Mouse (Mus musculus): ENCODE results near the gene A730009L09Rik. TPM values are rescaled to one million over a fixed set of nuclear protein-coding genes. Genes with fewer than 3 reads are reported as not detected.

The A730009L09Rik gene
- total RNA-seq (2015), result not detected in 2 replicates
- total RNA-seq (2017), result not detected in 2 replicates

- ATAC-seq (ENCODE audit: poor library complexity, severe bottlenecking), result no peak
Measured at GRCm38 (mm10) chr16:84514821-84515220, at the start of gene A730009L09Rik. A730009L09Rik (plus strand) TSS chr16:84515121.

DNA sequence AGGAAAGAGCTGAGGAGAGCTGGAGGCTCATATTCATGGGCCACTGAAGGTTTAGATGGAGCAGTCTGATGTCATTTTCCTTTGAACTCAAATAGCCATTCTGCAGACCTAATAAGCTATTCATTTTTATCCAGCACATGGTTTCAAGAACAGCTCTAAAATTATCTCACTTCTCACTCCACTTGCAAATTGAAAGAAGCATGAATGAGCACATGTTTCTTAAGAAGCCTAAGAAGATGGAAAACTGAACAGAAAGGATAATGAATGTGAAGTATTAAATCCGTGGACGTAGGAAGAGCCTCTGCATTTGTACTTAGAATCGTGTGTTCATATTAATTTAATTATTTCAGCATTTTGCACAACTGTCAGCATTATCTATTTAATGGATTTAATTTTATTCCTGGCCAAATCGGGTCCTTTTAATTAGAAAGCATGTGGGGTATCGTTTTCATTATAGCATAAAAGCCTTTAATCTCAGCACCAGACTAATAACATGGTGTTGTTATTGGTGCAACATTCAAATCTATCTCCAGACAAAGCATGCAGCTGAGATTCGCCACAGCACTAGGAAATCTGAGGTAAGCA lies 49.2 kb upstream of the A730009L09Rik start:
- no peak for ATAC-seq (ENCODE audit: poor library complexity, severe bottlenecking)

GRCm38 (mm10) chr16:84468898-84469297 lies 46.0 kb upstream of the A730009L09Rik start:
- no peak for ATAC-seq (ENCODE audit: poor library complexity, severe bottlenecking)

- ATAC-seq (ENCODE audit: poor library complexity, severe bottlenecking), result no peak
Measured at GRCm38 (mm10) chr16:84469994-84470393, 44.9 kb upstream of the A730009L09Rik start.

DNA sequence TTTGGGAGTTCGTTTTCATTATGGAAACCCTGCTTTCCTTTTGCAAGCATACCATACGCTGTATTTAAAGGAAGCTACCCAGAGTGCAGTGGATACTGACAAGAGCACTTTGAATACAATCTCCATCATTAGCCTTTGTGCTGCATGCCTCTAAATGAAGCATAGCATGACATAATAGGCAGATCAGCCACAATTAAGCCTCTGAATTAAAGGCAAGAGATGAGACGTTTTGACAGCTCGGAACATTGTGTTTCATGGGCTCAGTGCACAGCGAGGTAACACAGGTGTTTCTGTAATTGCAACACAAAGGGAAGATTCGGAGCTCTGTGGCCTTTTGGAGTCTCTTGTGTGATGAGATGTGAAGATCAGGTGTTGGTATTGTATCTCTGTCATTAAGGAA lies 41.5 kb upstream of the A730009L09Rik start:
- ATAC-seq (ENCODE audit: poor library complexity, severe bottlenecking), result no peak

DNA sequence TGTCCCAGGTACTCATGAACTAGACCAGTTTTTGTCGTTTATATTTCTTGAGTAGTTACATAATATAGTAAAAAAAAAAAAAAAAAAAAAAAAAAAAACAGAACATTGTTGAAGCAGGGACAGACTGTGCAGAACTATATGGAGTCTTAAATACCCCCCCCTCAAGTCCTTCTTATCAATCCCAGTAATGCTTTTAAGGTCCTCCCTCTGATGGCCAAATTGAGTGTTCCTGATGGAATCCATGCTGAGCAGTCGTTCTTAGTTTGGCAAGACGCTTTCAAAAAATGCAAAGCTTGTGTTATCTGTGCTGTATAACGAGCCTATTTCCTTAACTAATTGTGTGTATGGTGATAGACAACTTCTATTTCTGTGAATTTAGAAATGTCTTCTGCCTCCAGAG lies 40.2 kb upstream of the A730009L09Rik start:
- no peak for ATAC-seq (ENCODE audit: poor library complexity, severe bottlenecking)

DNA sequence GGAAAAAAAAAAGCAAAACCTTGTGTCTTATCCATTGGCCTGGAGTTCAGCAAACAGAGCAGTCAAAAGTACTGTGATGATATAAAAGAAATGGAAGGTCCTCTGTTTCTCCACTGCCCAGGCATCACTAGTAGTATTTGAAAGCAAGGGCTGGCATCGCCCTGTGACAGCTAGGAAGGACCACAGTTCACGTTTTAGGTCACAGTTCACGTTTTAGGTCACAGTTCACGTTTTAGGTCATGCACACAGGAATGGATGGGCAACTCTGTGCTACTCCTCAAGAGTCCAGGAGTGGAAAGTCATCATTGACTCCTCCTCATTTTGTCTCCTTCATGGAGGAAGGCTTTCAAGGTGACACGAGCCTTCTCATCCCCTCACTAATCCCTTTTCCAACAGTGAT lies 38.0 kb upstream of the A730009L09Rik start:
- no peak for ATAC-seq (ENCODE audit: poor library complexity, severe bottlenecking)

GRCm38 (mm10) chr16:84477528-84477927 lies 37.4 kb upstream of the A730009L09Rik start:
- ATAC-seq (ENCODE audit: poor library complexity, severe bottlenecking), result no peak

GRCm38 (mm10) chr16:84477952-84478351 lies 37.0 kb upstream of the A730009L09Rik start:
- 0 out of 2 replicates have a peak, but pooled peaks have one; percentile 51 for ATAC-seq (ENCODE audit: poor library complexity, severe bottlenecking)

DNA sequence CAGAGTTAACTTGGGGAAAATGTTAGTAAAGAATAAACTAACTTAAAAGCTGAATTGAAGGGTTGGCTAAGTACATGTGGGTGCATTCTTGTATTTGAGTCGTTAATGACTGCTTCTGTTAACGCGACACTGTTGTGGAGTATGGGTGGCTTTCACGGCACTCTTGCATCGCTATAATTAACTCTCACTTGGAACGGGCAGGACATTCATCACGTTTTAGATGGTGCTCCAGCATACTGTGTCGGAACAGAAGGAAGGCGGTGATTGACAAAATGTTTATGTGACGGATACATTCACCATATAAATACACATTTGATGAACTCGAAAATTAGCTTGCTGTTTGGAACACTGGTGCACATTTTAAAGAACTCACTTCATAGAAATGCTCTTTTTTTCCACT lies 29.0 kb upstream of the A730009L09Rik start:
- ATAC-seq (ENCODE audit: poor library complexity, severe bottlenecking), result no peak

DNA sequence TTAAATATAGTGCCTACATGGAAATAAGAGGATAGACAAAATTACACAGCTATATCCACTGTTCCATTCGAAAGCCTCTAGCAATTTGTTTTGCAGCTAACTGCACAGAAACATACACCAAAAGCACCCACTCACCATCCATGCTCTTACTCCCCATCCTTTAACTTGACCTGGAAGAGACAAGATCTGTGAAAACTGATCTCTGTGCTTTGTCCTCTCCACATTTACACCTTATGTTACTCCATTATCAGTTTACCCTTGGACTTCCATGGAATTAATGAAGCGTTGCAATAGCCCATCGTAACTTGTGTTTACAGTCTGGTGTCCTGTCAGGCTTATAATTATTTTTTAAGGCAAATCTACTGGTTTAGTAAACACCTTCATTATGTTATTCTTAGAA lies 20.1 kb upstream of the A730009L09Rik start:
- no peak for ATAC-seq (ENCODE audit: poor library complexity, severe bottlenecking)

GRCm38 (mm10) chr16:84495438-84495837 lies 19.5 kb upstream of the A730009L09Rik start:
- ATAC-seq (ENCODE audit: poor library complexity, severe bottlenecking), result no peak

- ATAC-seq (ENCODE audit: poor library complexity, severe bottlenecking), result no peak
Measured at GRCm38 (mm10) chr16:84507681-84508080, 7.2 kb upstream of the A730009L09Rik start.

DNA sequence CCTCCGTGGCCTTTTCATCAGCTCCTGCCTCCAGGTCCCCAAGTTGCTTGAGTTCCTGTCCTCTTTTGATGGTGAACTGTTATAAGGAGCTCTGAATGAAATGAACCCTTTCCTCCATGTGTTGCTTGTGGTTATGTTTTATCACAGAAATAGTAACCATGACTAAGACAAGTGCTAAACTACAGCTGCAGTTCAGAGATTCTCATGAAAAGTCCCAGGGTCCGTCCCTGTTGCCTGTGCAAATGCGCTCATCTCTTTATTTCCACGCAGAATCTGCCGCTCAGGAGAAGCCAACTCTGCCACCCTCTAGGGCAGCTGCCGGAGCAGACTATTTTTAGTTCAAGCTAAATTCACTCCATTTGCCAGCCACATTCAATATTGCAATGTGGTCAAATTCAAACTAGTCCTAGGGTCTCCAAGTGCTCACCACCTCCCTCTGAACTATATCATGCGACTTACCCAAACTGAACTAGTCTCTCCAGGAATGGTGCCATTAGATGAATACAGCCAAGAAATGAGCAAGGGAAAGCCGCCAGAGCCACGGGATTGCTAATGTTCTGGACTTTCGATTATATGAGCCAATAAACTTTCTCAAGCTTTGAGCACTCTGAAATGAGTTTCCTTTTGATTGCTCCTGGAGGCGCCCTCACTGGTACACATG lies 7.2 kb downstream of the A730009L09Rik start:
- ATAC-seq (ENCODE audit: poor library complexity, severe bottlenecking), result no peak

- ATAC-seq (ENCODE audit: poor library complexity, severe bottlenecking), result no peak
Measured at GRCm38 (mm10) chr16:84523061-84523460, 8.1 kb downstream of the A730009L09Rik start.

- peak; percentile 60 for ATAC-seq (ENCODE audit: poor library complexity, severe bottlenecking)
Measured at GRCm38 (mm10) chr16:84527375-84527774, 12.5 kb downstream of the A730009L09Rik start.

- ATAC-seq (ENCODE audit: poor library complexity, severe bottlenecking), result peak; percentile 40; the same call in 1 of the 2 replicates
Measured at GRCm38 (mm10) chr16:84532803-84533202, 17.9 kb downstream of the A730009L09Rik start.

DNA sequence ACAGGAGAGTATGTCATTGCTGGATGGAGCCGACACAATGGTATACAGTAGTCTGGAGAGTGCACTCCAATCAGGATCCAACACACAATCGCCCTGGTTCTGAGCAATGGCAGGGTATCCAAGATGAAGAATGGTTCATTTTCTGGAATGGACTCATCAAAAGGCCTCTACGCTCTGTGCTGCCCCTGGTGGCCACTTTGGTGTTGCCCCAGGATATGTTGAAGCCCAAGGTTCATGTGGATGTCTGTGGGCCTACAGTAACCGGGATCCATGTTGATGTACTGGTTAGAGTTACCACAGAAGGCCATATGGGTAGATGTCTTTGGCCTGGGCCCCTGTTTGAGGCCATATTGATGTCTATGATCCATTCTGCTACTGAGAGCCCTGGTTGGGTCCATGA lies 31.1 kb downstream of the A730009L09Rik start:
- no peak for ATAC-seq (ENCODE audit: poor library complexity, severe bottlenecking)

DNA sequence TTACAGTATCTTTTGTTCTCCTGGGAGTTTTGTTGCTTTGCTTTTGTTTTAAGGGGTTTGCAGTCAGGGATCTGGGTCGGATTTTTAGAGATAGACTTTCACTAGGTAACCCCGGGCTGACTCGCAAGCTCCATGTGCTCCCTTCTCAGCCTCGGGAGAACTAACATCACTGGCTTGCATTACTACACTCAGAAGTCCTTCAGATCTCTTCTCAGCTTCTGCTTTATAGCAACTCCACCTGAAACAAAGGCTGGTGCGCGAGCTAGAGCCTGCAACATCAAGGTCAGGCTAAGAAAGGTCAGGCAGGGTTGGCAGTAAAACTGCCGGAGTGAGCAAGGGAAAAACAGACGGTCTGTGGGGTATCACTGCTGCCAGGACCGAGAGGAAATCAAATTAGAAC lies 34.2 kb downstream of the A730009L09Rik start:
- ATAC-seq (ENCODE audit: poor library complexity, severe bottlenecking), result no peak

DNA sequence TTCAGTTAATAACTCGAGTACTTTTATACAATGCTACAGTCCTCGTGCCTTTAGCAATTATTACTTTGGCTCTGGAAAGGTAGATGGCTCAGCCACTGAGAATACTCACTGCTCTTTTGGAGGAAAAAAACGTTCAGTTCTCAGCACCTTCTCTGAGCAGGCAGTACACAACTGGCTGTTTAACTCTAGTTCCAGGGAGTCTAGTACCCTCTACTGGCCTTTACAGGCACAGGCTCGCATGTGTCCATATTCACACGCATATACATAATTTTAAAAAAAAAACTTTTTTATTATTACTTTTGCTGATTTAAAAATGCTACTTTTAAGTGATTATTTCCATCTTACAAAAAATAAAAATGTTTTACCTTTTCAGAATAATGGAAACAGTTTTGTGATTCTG lies 35.5 kb downstream of the A730009L09Rik start:
- no peak for ATAC-seq (ENCODE audit: poor library complexity, severe bottlenecking)

DNA sequence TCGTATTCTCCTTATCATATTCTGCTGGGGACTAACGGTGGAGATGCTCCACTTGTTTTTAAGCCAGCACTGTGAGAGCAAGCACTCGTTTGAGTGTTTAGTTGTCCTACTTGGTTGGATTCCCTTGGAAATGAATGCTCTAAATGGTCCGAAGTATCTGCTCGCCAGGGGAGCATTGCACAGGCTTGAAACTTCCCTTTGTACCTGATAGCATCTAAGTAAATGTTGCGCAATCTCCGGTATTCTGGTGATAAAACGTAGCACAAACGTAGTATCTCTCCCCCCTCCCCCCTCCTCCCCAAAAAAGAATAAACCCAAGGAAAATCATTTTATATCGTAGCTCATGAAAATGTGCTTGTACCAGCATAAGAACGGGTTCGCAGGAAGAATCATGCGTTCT lies 39.1 kb downstream of the A730009L09Rik start:
- peak; percentile 55 for ATAC-seq (ENCODE audit: poor library complexity, severe bottlenecking)

- no peak for ATAC-seq (ENCODE audit: poor library complexity, severe bottlenecking)
Measured at GRCm38 (mm10) chr16:84558113-84558917, 43.4 kb downstream of the A730009L09Rik start.

Data from megakaryocyte, adult 5-6 weeks (primary cell).